Mouse (Mus musculus) brain, embryonic 14.5 days (tissue): ENCODE results near the gene Ctnnd2.

Source experiments
- CTCF ChIP-seq: fragments of 200-500 bp; IDR thresholded peaks from 2 replicates; pipeline ENCODE4 v1.5.1; 2012; ENCODE audit warnings: inconsistent platforms, mild to moderate bottlenecking, moderate library complexity, borderline replicate concordance; ENCODE audit not compliant: insufficient read depth, insufficient read length; ENCODE audit errors: extremely low read depth
- POLR2A ChIP-seq: fragments of 200-500 bp; IDR thresholded peaks from 2 replicates; pipeline ENCODE4 v1.6.1; 2012; ENCODE audit warnings: mild to moderate bottlenecking, inconsistent platforms, borderline replicate concordance; ENCODE audit not compliant: poor library complexity, insufficient read depth, insufficient read length, severe bottlenecking; ENCODE audit errors: extremely low read depth

DNA sequence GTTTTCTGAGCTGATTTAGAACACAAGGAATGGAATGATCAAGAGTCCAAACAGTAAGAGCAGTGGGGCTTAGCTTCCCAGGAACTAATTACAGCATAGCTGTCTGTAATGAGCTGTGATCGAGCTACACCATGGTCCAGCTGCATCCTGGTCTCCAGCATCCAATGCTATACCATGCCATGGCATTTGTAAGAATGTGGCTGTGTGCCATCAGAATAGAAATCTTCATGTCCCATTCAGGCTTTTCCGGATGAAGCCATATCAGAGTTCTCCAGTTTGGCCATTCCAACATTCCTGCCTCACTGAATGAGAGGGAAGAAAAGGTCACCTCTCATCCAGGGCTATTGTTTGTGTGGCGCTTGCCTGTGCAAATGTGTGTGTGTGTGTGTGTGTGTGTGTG lies 823.0 kb downstream of the Ctnnd2 start:
- no peak for TF ChIP-seq POLR2A
- TF ChIP-seq CTCF = no peak
